Mouse (Mus musculus) mouse trophoblast stem cell (cell line): ENCODE results near the gene Kif5c.

Experiments used
- in situ Hi-C, 2 experiments: fragments of 300-500 bp; cut with MseI, MboI; formaldehyde crosslinking; loops; 2 replicates in 1 of 2; 3 replicates in 1 of 2; pipeline ENCODE4 v1.15.1; 2025

The Kif5c gene

GRCm38 (mm10) chr2:49719854-49720253 is 100.8 kb downstream of the Kif5c start:
- in situ Hi-C loops: no loop called here

- in situ Hi-C loops: no loop called here
These were observed 101.2 kb downstream of the Kif5c start for GRCm38 (mm10) chr2:49720343-49720742.

DNA sequence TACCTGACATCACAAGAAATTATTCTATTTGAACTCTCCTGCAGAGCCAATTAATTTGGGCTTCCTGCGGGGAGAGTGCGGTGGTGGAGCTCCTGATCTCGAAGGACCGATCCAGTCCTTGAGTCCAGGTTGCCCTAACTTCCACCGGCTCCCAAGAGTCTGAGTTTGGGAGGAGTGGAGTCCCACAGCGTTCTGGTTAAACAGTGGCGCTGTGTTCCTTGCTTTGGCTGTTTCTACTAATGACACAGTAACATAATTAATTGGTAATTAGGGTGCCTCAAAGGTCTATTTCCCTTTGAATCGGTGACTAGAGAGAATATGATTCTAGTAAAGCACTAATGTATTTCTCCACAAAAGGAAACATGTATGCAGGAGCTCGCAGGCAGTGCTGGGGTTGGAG is 103.2 kb downstream of the Kif5c start:
- in situ Hi-C loops: no loop called here

- in situ Hi-C loops: no loop called here
These were observed 103.9 kb downstream of the Kif5c start for GRCm38 (mm10) chr2:49722983-49723382.

GRCm38 (mm10) chr2:49726672-49727071 is 107.6 kb downstream of the Kif5c start:
- in situ Hi-C loops: loop anchor here in 1 of 2 experiments (25.0 kb wide), 1 partner anchor 814 kb away; no protein-coding TSS in a partner anchor

GRCm38 (mm10) chr2:49727199-49727598 is 108.1 kb downstream of the Kif5c start:
- in situ Hi-C loops: loop anchor here in 1 of 2 experiments (25.0 kb wide), 1 partner anchor 815 kb away; no protein-coding TSS in a partner anchor

- in situ Hi-C loops: loop anchor here in 1 of 2 experiments (25.0 kb wide), 1 partner anchor 815 kb away; no protein-coding TSS in a partner anchor
These were observed 108.6 kb downstream of the Kif5c start for GRCm38 (mm10) chr2:49727686-49728085.

DNA sequence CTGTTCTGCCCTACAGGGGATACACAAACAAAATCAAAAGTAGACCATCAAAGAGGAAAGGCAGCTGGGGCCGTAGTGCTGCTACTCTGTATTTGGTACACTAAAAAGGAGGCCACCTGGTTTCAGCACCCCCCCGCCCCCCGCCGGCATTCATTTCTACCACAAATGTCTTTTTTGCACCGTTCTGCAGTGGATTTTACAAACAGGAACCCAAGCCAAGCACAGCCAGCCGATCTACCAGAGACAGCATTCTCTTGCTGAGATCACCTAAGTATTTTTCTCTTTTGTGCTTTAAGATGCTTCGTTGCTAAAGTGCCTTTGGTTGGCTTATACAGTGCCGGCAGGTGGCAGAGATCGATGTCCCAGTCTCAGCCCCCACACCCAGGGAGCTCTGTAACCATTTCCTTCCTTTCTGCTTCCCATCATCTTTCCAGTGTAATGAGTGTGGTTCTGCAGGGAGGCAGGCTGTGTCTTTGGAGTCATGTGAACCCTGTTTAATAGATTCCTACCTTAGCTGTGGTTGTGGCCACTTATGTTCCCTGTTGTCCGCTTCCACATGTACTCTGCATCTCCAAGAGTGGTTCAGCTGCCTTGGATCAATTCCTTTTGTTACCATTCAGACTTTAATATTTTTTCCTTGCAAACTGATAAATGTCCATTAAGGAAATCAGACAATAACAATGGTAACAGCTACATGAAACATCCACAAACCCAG is 110.0 kb downstream of the Kif5c start:
- in situ Hi-C loops: loop anchor here in 1 of 2 experiments (25.0 kb wide), 1 partner anchor 817 kb away; no protein-coding TSS in a partner anchor

DNA sequence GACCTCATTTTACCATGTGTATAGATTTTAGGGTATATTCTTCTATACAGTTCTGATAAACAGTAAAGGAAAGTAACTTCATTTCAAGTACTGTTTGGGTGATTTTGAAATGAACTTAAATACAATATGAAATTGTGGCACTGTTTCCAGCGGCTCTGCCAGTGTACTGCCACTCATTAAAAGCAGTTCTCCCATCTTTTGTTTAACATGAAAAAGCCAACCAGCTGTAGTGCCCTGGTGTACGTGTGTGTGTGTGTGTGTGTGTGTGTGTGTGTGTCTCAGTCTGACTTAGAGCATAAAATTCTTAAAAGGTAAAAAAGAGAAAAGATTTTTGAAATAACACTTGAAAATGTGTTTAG is 110.5 kb downstream of the Kif5c start:
- in situ Hi-C loops: loop anchor here in 1 of 2 experiments (25.0 kb wide), 1 partner anchor 817 kb away; no protein-coding TSS in a partner anchor

- in situ Hi-C loops: loop anchor here (10.0 to 25.0 kb wide), 3 partner anchors 365 to 818 kb away; no protein-coding TSS in a partner anchor
These were observed 111.1 kb downstream of the Kif5c start for GRCm38 (mm10) chr2:49730183-49730582.

DNA sequence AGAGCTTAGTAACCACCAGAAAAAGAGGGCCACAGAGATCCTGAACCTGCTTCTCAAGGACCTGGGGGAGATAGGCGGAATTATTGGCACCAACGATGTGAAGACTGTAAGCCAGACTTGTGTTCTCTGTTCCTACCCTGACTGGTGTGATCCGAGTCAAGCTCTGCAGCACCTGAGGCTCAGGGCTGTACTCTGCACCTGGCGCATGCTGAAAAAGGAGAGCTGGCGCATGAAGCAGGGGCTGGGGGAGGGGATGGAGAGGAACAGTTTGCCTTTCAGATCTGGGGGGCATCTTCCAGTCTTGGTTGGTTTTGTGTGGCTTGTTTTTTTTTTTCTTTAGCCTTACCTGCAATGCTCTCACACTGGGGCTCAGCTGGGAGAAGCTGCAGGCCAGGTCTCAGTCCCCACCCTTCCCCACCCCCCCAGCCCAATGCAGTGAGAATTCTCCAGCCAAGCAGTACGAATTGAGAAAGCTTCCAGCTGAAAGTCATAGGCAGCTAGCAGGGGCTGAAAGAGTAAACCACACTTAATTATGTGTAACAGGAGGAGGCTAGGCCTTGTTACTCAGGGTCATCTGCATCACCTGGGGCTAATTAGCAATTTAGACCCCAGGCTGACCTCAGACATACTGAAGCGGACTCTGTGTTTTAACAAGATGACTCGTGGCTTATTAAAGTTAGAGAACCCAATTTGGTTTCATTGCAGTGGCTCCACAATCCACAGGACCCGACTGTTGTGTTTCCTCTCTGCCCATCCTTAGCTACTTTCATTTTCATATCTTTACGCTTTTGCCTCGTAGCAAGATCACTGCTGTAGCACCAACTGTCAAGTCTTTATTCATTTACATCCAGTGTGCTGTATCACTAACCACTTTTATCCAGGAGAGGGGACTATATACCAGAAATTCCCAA is 113.9 kb downstream of the Kif5c start:
- in situ Hi-C loops: loop anchor here (10.0 to 25.0 kb wide), 3 partner anchors 368 to 821 kb away; no protein-coding TSS in a partner anchor

DNA sequence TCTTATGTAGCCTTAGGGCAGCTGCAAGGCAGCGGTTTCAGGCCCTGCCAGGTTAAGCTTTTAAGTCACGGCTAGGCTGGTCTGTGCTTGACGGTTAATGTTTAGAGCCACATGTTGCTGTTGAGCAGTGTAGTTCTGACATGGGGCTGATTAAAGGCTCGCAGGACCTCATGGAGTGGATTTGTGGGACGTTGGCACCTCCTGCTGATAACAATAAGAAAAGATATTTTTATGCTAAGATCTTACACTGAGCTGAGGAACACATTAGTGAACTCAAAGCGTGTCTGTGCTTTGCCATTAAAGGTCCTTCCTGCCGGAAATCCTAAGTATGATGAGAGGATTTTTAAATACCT is 114.5 kb downstream of the Kif5c start:
- in situ Hi-C loops: loop anchor here (10.0 to 25.0 kb wide), 3 partner anchors 369 to 821 kb away; no protein-coding TSS in a partner anchor

GRCm38 (mm10) chr2:49734013-49734780 is 115.1 kb downstream of the Kif5c start:
- in situ Hi-C loops: loop anchor here (10.0 to 25.0 kb wide), 3 partner anchors 369 to 822 kb away; no protein-coding TSS in a partner anchor

GRCm38 (mm10) chr2:49735386-49735785 is 116.3 kb downstream of the Kif5c start:
- in situ Hi-C loops: loop anchor here (10.0 to 25.0 kb wide), 3 partner anchors 371 to 823 kb away; no protein-coding TSS in a partner anchor

DNA sequence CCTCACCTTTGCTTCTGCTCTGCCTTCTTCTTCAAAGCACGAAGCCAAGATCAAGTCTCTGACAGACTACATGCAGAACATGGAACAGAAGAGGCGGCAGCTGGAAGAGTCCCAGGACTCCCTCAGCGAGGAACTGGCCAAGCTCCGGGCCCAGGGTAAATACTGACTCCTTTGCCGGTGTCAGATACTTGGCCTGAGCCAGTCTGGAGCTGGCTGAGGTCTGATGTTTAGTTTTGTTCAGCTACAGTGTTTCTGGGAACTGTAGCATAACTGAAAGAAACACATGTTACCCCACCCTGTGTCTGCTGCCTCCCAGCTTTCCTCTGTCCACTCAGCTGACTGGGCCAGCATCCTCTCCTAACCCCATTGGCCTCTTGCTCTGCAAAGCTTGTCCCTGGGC is 119.9 kb downstream of the Kif5c start:
- in situ Hi-C loops: loop anchor here (10.0 to 25.0 kb wide), 3 partner anchors 374 to 827 kb away; no protein-coding TSS in a partner anchor

GRCm38 (mm10) chr2:49741026-49741425 is 121.9 kb downstream of the Kif5c start:
- in situ Hi-C loops: loop anchor here in 1 of 2 experiments (25.0 kb wide), 1 partner anchor 829 kb away; no protein-coding TSS in a partner anchor

DNA sequence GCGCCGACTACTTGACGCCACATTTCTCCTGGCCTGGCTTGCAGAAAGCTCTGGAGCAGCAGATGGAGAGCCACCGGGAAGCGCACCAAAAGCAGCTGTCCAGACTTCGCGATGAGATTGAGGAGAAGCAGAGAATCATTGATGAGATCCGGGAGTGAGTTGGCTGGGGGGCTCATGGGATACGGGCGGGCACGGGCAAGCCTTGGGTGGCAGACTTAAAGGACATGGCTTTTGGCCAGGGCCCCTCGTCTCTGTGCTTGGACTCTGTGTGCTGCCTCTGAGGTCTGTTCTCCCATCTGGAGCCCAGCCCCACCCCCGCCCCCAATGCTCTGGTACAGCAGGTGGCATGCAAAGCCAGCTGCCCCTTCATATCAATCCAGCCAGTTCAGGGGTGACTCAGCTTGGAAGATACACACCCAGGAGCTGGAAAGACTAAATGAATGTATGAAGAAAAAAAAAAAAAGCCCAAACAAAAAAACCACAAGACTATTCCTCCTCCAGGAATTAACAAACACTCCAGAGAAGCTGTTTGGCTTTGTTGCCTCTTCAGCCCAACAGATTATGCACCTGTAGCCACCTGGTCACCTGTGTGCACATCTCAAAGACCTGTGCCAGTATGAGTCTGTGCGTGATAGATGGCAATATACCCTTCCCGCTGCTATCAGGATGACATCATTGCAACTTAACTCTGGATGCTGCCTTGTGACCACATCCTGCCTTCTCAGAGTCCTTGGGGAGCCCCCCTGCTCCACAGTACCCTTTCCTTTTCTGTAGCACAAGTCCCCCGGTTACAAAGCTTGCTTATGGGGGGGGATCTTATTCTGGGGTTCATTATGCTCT is 123.0 kb downstream of the Kif5c start:
- in situ Hi-C loops: loop anchor here in 1 of 2 experiments (25.0 kb wide), 1 partner anchor 830 kb away; no protein-coding TSS in a partner anchor

GRCm38 (mm10) chr2:49742919-49743318 is 123.8 kb downstream of the Kif5c start:
- in situ Hi-C loops: loop anchor here in 1 of 2 experiments (25.0 kb wide), 1 partner anchor 831 kb away; no protein-coding TSS in a partner anchor

DNA sequence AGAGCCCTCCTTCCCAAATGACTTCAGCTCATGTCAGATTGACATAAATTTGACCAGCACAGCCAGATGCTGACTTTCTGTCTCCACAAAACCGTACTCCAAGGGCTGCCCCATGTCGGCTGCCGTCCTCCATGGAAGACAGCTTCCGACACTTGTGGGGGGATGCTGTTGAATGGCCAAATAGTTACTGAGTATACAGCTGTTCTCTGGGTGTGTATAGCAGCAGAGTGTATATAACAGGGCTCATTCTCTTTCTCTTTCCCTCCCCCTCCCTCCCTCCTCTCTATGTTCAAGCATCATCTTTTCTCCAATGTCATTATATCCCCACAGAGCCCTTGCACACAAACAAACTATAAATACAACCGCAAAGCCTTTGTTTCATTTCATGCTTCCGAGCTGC is 124.7 kb downstream of the Kif5c start:
- in situ Hi-C loops: loop anchor here in 1 of 2 experiments (25.0 kb wide), 1 partner anchor 831 kb away; no protein-coding TSS in a partner anchor
